Mouse (Mus musculus): ENCODE measurements around the gene Etl4.
A peak's percentile ranks its signal among the peaks of the same experiment; 100 is the strongest.

- TF ChIP-seq CTCF (IDR thresholded peaks at IDR 0.05; ENCODE audit: low read depth) (peak; percentile 36), EP300 (optimal IDR thresholded peaks at IDR 0.05) (no peak)
These were observed 650.1 kb downstream of the Etl4 start for GRCm38 (mm10) chr2:20559723-20560122.
